Mouse (Mus musculus): ENCODE measurements around the gene Aff1.
A peak's percentile ranks its signal among the peaks of the same experiment; 100 is the strongest.

DNA sequence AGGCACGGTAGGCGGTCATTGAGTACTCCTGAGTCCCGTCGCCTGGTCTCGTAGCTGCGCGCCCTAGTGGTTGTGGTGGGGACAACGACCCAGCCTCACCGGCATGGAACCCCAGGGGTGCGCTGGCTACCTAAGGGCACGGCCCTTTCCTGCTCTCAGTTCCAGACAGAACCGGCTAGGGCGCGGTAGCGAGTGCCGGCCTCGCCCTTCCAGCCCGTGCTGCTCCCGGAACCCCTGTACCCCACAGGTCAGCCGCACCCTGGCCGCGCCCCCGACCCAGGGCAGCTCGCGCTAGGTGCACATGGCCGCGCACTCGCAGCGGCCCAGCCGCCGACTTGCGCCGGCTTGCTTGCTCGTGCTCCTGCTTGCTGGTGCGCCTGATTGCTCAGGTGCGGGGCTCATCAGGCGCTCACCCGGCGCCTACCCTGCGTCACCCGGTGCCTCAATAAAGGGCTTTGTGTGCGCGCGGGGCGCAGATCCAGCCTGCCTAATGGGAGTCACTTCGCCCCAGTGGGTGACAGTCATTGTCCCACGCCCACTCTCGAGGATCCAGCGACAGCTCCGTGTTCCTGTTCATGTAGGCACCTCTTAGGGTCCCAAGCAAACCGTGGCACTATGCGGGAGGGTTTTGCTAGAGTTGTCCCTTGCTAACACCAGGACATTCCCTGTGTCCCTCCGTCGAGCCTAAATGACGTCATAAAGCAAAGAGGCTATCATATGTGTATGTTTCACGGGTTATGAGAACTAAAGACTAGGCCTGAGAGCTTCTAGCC, 36.6 kb upstream of the Aff1 start, which contains the start of gene 1700016H13Rik:
- TF ChIP-seq POLR2A (IDR thresholded peaks at IDR 0.05; ENCODE audit: extremely low read depth, insufficient read depth, low read length) (no peak), CTCF (IDR thresholded peaks at IDR 0.05; ENCODE audit: low read depth, low read length) (peak; percentile 79)

Measured in liver, adult 2 months (tissue).